Mouse (Mus musculus): ENCODE measurements around the gene Phf23. TPM values are rescaled to one million over a fixed set of nuclear protein-coding genes. Genes with fewer than 3 reads are reported as not detected.
"Not testable (repeated sequence)": the region's sequence is repeated elsewhere in the genome, so short reads cannot be mapped to it uniquely, and the experiment has no call there.

Phf23 gene
- polyA plus RNA-seq, 1 experiment from 2014 or later: 96.5 TPM

- H3K27ac ChIP-seq (replicated peaks): no peak overlapping the region
- no peak overlapping the region for H3K4me2 ChIP-seq (replicated peaks)
- H3K9ac ChIP-seq (replicated peaks): no peak overlapping the region
- H3K27me3 ChIP-seq: no peaks in the 10 kb centered on the region
- H3K4me1 ChIP-seq: peaks cover 13% of the 10 kb centered on the region
- H3K9me3 ChIP-seq: no peaks in the 10 kb centered on the region
- peaks cover 88% of the 10 kb centered on the region for H3K36me3 ChIP-seq
- no peak for ATAC-seq (ENCODE audit: low FRiP score, low read depth)
- no peak overlapping the region for H3K4me3 ChIP-seq
- 88% methylated on average over 6 of the region's 6 CpGs for WGBS
Measured at GRCm38 (mm10) chr11:70010033-70010432, 14.5 kb downstream of the Phf23 start.

GRCm38 (mm10) chr11:70010548-70010947 lies 15.0 kb downstream of the Phf23 start:
- no peaks in the 10 kb centered on the region for H3K27me3 ChIP-seq
- ATAC-seq (ENCODE audit: low FRiP score, low read depth): no peak
- H3K9ac ChIP-seq (replicated peaks): no peak overlapping the region
- no peak overlapping the region for H3K4me3 ChIP-seq
- no peaks in the 10 kb centered on the region for H3K9me3 ChIP-seq
- H3K27ac ChIP-seq (replicated peaks): no peak overlapping the region
- no peak overlapping the region for H3K4me2 ChIP-seq (replicated peaks)
- WGBS: 90% methylated on average over 12 of the region's 12 CpGs
- peaks cover 18% of the 10 kb centered on the region for H3K4me1 ChIP-seq
- peaks cover 83% of the 10 kb centered on the region for H3K36me3 ChIP-seq

GRCm38 (mm10) chr11:70010961-70011360 lies 15.4 kb downstream of the Phf23 start:
- peaks cover 79% of the 10 kb centered on the region for H3K36me3 ChIP-seq

GRCm38 (mm10) chr11:70012931-70013330 lies 17.4 kb downstream of the Phf23 start:
- 0 out of 2 replicates have a peak overlapping the region, but pooled peaks have one; percentile 4 for H3K9ac ChIP-seq (replicated peaks)
- H3K4me2 ChIP-seq (replicated peaks): no peak overlapping the region
- H3K27me3 ChIP-seq: no peaks in the 10 kb centered on the region
- ATAC-seq (ENCODE audit: low FRiP score, low read depth): no peak
- peaks cover 59% of the 10 kb centered on the region for H3K36me3 ChIP-seq
- WGBS: 88% methylated on average over 9 of the region's 9 CpGs
- no peak overlapping the region for H3K4me3 ChIP-seq
- peaks cover 31% of the 10 kb centered on the region for H3K4me1 ChIP-seq
- no peak overlapping the region for H3K27ac ChIP-seq (replicated peaks)
- H3K9me3 ChIP-seq: no peaks in the 10 kb centered on the region

More at GRCm38 (mm10) chr11:70010961-70011360, 15.4 kb downstream of the Phf23 start:
- H3K9ac ChIP-seq (replicated peaks): no peak overlapping the region
- ATAC-seq (ENCODE audit: low FRiP score, low read depth): no peak
- no peak overlapping the region for H3K4me3 ChIP-seq
- no peaks in the 10 kb centered on the region for H3K27me3 ChIP-seq
- no peak overlapping the region for H3K4me2 ChIP-seq (replicated peaks)
- H3K27ac ChIP-seq (replicated peaks): no peak overlapping the region
- H3K9me3 ChIP-seq: no peaks in the 10 kb centered on the region
- peaks cover 19% of the 10 kb centered on the region for H3K4me1 ChIP-seq
- 84% methylated on average over 10 of the region's 10 CpGs for WGBS

GRCm38 (mm10) chr11:70013408-70013807 lies 17.8 kb downstream of the Phf23 start:
- Histone ChIP-seq H3K27ac (replicated peaks) (0 out of 2 replicates have a peak overlapping the region, but pooled peaks have one; percentile 20), H3K27me3 (no peaks in the 10 kb centered on the region), H3K9ac (replicated peaks) (0 out of 2 replicates have a peak overlapping the region, but pooled peaks have one; percentile 4), H3K4me2 (replicated peaks) (no peak overlapping the region), H3K4me3 (no peak overlapping the region), H3K9me3 (no peaks in the 10 kb centered on the region), H3K4me1 (peaks cover 36% of the 10 kb centered on the region), H3K36me3 (peaks cover 54% of the 10 kb centered on the region)
- no peak for ATAC-seq (ENCODE audit: low FRiP score, low read depth)
- WGBS: 89% methylated on average over 3 of the region's 3 CpGs

GRCm38 (mm10) chr11:70014051-70014450 lies 18.5 kb downstream of the Phf23 start:
- peaks cover 41% of the 10 kb centered on the region for H3K4me1 ChIP-seq
- peaks cover 48% of the 10 kb centered on the region for H3K36me3 ChIP-seq
- WGBS: 60% methylated on average over 5 of the region's 5 CpGs
- no peak overlapping the region for H3K4me2 ChIP-seq (replicated peaks)
- no peaks in the 10 kb centered on the region for H3K9me3 ChIP-seq
- H3K27ac ChIP-seq (replicated peaks): no peak overlapping the region
- no peaks in the 10 kb centered on the region for H3K27me3 ChIP-seq
- no peak overlapping the region for H3K4me3 ChIP-seq
- no peak for ATAC-seq (ENCODE audit: low FRiP score, low read depth)
- H3K9ac ChIP-seq (replicated peaks): 0 out of 2 replicates have a peak overlapping the region, but pooled peaks have one; percentile 74

- Histone ChIP-seq H3K27ac (replicated peaks) (peak within 1 kb of the TSS; percentile 70), H3K36me3 (peaks cover 38% of the 10 kb centered on the region), H3K9me3 (no peaks in the 10 kb centered on the region), H3K4me2 (replicated peaks) (peak within 1 kb of the TSS; percentile 79), H3K4me3 (peak within 1 kb of the TSS; percentile 52), H3K9ac (replicated peaks) (peak within 1 kb of the TSS; percentile 74), H3K4me1 (peaks cover 51% of the 10 kb centered on the region), H3K27me3 (no peaks in the 10 kb centered on the region)
- peak; percentile 71 for ATAC-seq (ENCODE audit: low FRiP score, low read depth)
- 1% methylated on average over 35 of the region's 35 CpGs for WGBS
Measured at GRCm38 (mm10) chr11:70014880-70015558, 19.4 kb downstream of the Phf23 start, which contains the start of gene Acadvl. TSS of gene Acadvl (minus strand) at chr11:70015411.

- H3K9ac ChIP-seq (replicated peaks): 0 out of 2 replicates have a peak overlapping the region, but pooled peaks have one; percentile 74
- peaks cover 32% of the 10 kb centered on the region for H3K36me3 ChIP-seq
- H3K4me3 ChIP-seq: peak overlapping the region; percentile 52; the same call in 1 of the 2 replicates
- 70% methylated on average over 6 of the region's 6 CpGs for WGBS
- 0 out of 2 replicates have a peak overlapping the region, but pooled peaks have one; percentile 70 for H3K27ac ChIP-seq (replicated peaks)
- no peak for ATAC-seq (ENCODE audit: low FRiP score, low read depth)
- peak overlapping the region; percentile 79 for H3K4me2 ChIP-seq (replicated peaks)
- H3K4me1 ChIP-seq: peaks cover 57% of the 10 kb centered on the region
- H3K9me3 ChIP-seq: no peaks in the 10 kb centered on the region
- no peaks in the 10 kb centered on the region for H3K27me3 ChIP-seq
Measured at GRCm38 (mm10) chr11:70015677-70016076, 20.1 kb downstream of the Phf23 start.

GRCm38 (mm10) chr11:70016177-70016576 lies 20.6 kb downstream of the Phf23 start:
- H3K9me3 ChIP-seq; H3K4me3 ChIP-seq; H3K27me3 ChIP-seq; ATAC-seq (ENCODE audit: low FRiP score, low read depth); H3K27ac ChIP-seq (replicated peaks); H3K4me2 ChIP-seq (replicated peaks); H3K9ac ChIP-seq (replicated peaks): not testable (repeated sequence)
- H3K36me3 ChIP-seq: peaks cover 27% of the 10 kb centered on the region
- WGBS: 78% methylated on average over 2 of the region's 2 CpGs
- H3K4me1 ChIP-seq: peaks cover 57% of the 10 kb centered on the region

- no peak for ATAC-seq (ENCODE audit: low FRiP score, low read depth)
- Histone ChIP-seq H3K9me3 (no peaks in the 10 kb centered on the region), H3K36me3 (peaks cover 22% of the 10 kb centered on the region), H3K4me3 (peak within 1 kb of the TSS; percentile 72), H3K27ac (replicated peaks) (peak within 1 kb of the TSS; percentile 94), H3K4me1 (peaks cover 57% of the 10 kb centered on the region), H3K27me3 (no peaks in the 10 kb centered on the region), H3K4me2 (replicated peaks) (peak within 1 kb of the TSS; percentile 91), H3K9ac (replicated peaks) (peak within 1 kb of the TSS; percentile 94)
- 56% methylated on average over 3 of the region's 3 CpGs for WGBS
Measured at GRCm38 (mm10) chr11:70016669-70017068, 21.1 kb downstream of the Phf23 start, which contains the start of gene Dlg4. TSS of gene Dlg4 (plus strand) at chr11:70016942.

- no peak for ATAC-seq (ENCODE audit: low FRiP score, low read depth)
- peak overlapping the region; percentile 94 for H3K27ac ChIP-seq (replicated peaks)
- peaks cover 61% of the 10 kb centered on the region for H3K4me1 ChIP-seq
- H3K36me3 ChIP-seq: peaks cover 16% of the 10 kb centered on the region
- no peaks in the 10 kb centered on the region for H3K27me3 ChIP-seq
- H3K9ac ChIP-seq (replicated peaks): peak overlapping the region; percentile 94
- peak overlapping the region; percentile 72 for H3K4me3 ChIP-seq
- H3K9me3 ChIP-seq: no peaks in the 10 kb centered on the region
- 32% methylated on average over 7 of the region's 7 CpGs for WGBS
- H3K4me2 ChIP-seq (replicated peaks): peak overlapping the region; percentile 91
Measured at GRCm38 (mm10) chr11:70017199-70017767, 21.7 kb downstream of the Phf23 start.

Data from midbrain, embryonic 12.5 days (tissue).